Mouse (Mus musculus) MEL (cell line): ENCODE data around the gene Mtg2.
A peak's percentile ranks its signal among the peaks of the same experiment; 100 is the strongest.

Experiments
- CHD1 ChIP-seq: IDR thresholded peaks from 2 replicates; pipeline ENCODE4 v1.6.1; 2012; ENCODE audit warnings: low read depth, mild to moderate bottlenecking, inconsistent platforms, low read length, improper control_type of control experiment
- CTCF ChIP-seq, 3 experiments: IDR thresholded peaks in 2 of 3; conservative IDR thresholded peaks in 1 of 3; 2 replicates each; pipeline ENCODE4 v1.5.1; 2011 to 2012; ENCODE audit warnings: low read length in 3 of 3, low read depth in 2 of 3, mild to moderate bottlenecking in 2 of 3, improper control_type of control experiment in 1 of 3, inconsistent platforms in 1 of 3, mixed read lengths in 1 of 3, moderate library complexity in 1 of 3; ENCODE audit not compliant: control insufficient read depth in 1 of 3, insufficient read depth in 1 of 3, poor library complexity in 1 of 3, severe bottlenecking in 1 of 3
- ELF1 ChIP-seq: IDR thresholded peaks from 2 replicates; pipeline ENCODE4 v1.6.1; 2014; ENCODE audit warnings: low read depth, mild to moderate bottlenecking, inconsistent platforms, low read length, improper control_type of control experiment, moderate library complexity
- EP300 ChIP-seq, 2 experiments: IDR thresholded peaks; 2 replicates each; pipeline ENCODE4 v1.6.1; 2011; ENCODE audit warnings: improper control_type of control experiment in 2 of 2, low read length in 2 of 2, low read depth in 1 of 2, mild to moderate bottlenecking in 1 of 2
- GATA1 ChIP-seq: IDR thresholded peaks from 2 replicates; pipeline ENCODE4 v1.6.1; 2011; ENCODE audit warnings: low read depth, low read length, improper control_type of control experiment
- HCFC1 ChIP-seq: IDR thresholded peaks from 2 replicates; pipeline ENCODE4 v1.6.1; 2012; ENCODE audit warnings: low read depth, mild to moderate bottlenecking, inconsistent platforms, low read length, improper control_type of control experiment, moderate library complexity
- MAFK ChIP-seq: IDR thresholded peaks from 2 replicates; pipeline ENCODE4 v1.6.1; 2011; ENCODE audit warnings: low read depth, mild to moderate bottlenecking, low read length, improper control_type of control experiment, borderline replicate concordance
- MXI1 ChIP-seq: IDR thresholded peaks from 2 replicates; pipeline ENCODE4 v1.6.1; 2011; ENCODE audit warnings: mild to moderate bottlenecking, low read depth, low read length, improper control_type of control experiment
- POLR2A ChIP-seq, 2 experiments: IDR thresholded peaks; 2 replicates each; pipeline ENCODE4 v1.6.1; 2011 to 2012; ENCODE audit warnings: low read length in 2 of 2, mild to moderate bottlenecking in 2 of 2, control low read depth in 1 of 2, improper control_type of control experiment in 1 of 2, low read depth in 1 of 2, moderate library complexity in 1 of 2; ENCODE audit not compliant: control insufficient read depth in 1 of 2, insufficient read depth in 1 of 2, poor library complexity in 1 of 2
- POLR2AphosphoS5 ChIP-seq: IDR thresholded peaks from 2 replicates; pipeline ENCODE4 v1.6.1; 2012; ENCODE audit warnings: low read depth, borderline replicate concordance, mild to moderate bottlenecking, inconsistent platforms, low read length, moderate library complexity, mixed read lengths
- RAD21 ChIP-seq: IDR thresholded peaks from 2 replicates; pipeline ENCODE4 v1.6.1; 2011; ENCODE audit warnings: mild to moderate bottlenecking, low read depth, low read length, improper control_type of control experiment
- SMC3 ChIP-seq: IDR thresholded peaks from 2 replicates; pipeline ENCODE4 v1.6.1; 2011; ENCODE audit warnings: low read depth, low read length, improper control_type of control experiment
- TBP ChIP-seq: IDR thresholded peaks from 2 replicates; pipeline ENCODE4 v1.8.0; 2011; ENCODE audit warnings: low read depth, low read length, improper control_type of control experiment
- USF1 ChIP-seq: IDR thresholded peaks from 2 replicates; pipeline ENCODE4 v1.6.1; 2014; ENCODE audit warnings: low read depth, mild to moderate bottlenecking, inconsistent platforms, low read length, improper control_type of control experiment, moderate library complexity

DNA sequence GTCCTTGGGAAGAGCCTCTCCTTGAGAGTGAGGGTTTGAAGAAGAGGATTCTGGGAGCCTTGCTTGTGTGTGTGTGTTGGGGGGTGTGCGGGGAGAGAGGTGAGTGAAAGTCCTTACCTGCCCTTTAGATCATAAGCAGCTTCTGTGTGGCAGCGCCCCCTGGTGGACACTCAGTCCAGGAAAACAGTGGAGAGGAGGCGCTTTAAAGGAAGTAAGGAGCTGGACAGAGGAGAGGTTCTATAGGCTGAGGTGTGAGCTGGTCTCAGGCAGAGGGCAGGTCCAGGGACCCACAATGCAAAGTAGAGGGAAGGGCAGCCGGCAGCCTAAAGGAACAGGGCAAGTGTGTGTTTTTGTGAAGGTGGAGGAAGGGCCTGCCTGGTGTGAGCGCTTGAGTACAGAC is 19.4 kb upstream of the Mtg2 start:
- no peak for TF ChIP-seq POLR2AphosphoS5
- no peak for TF ChIP-seq HCFC1
- peak; percentile 75 to 98 (median 94) for TF ChIP-seq CTCF (IDR thresholded peaks at IDR 0.05 in 2 of 3, conservative IDR thresholded peaks at IDR 0.05 in 1 of 3; ENCODE audit: control insufficient read depth in 1 of 3, insufficient read depth in 1 of 3, low read depth in 2 of 3, low read length in 3 of 3, poor library complexity in 1 of 3, severe bottlenecking in 1 of 3)
- TF ChIP-seq POLR2A (IDR thresholded peaks at IDR 0.05; ENCODE audit: control insufficient read depth in 1 of 2, insufficient read depth in 1 of 2, low read depth in 1 of 2, low read length in 2 of 2, poor library complexity in 1 of 2), result no peak
- no peak for TF ChIP-seq EP300 (IDR thresholded peaks at IDR 0.05; ENCODE audit: low read depth in 1 of 2, low read length in 2 of 2)
- TF ChIP-seq GATA1, result no peak
- no peak for TF ChIP-seq ELF1
- no peak for TF ChIP-seq TBP
- no peak for TF ChIP-seq USF1
- TF ChIP-seq MAFK, result no peak
- no peak for TF ChIP-seq CHD1
- peak; percentile 91 for TF ChIP-seq SMC3
- TF ChIP-seq MXI1, result no peak
- peak; percentile 72 for TF ChIP-seq RAD21
